Mouse (Mus musculus) forebrain, embryonic 14.5 days (tissue): ENCODE measurements around the gene Tbc1d4. TPM values are rescaled to one million over a fixed set of nuclear protein-coding genes. Genes with fewer than 3 reads are reported as not detected.

ENCODE experiments used
- ATAC-seq: fragments of 200-750 bp; cut with Nextera tagmentation; 2 replicates; pipeline ENCODE4 v1.8.0; 2017; ENCODE audit warnings: mild to moderate bottlenecking, moderate library complexity
- DNase-seq: peaks from one replicate; pipeline ENCODE4 v3.0.0-alpha.2; 2015; ENCODE audit warnings: low spot score
- H3K27ac ChIP-seq: fragments of 300-500 bp; sonication (generic); 2 replicates; pipeline ENCODE4 v1.5.1; 2014; ENCODE audit warnings: low read depth, mild to moderate bottlenecking, control low read depth, low read length, moderate library complexity
- H3K27me3 ChIP-seq: fragments of 300-500 bp; sonication (generic); replicated peaks from 2 replicates; pipeline ENCODE4 v1.6.1; 2014; ENCODE audit warnings: low read length, control low read depth, mixed read lengths; ENCODE audit not compliant: control insufficient read depth, insufficient read depth
- H3K36me3 ChIP-seq: fragments of 300-500 bp; sonication (generic); 2 replicates; pipeline ENCODE4 v1.6.1; 2014; ENCODE audit warnings: low read length, control low read depth; ENCODE audit not compliant: control insufficient read depth, insufficient read depth
- H3K4me1 ChIP-seq: fragments of 300-500 bp; sonication (generic); 2 replicates; pipeline ENCODE4 v1.6.1; 2014; ENCODE audit warnings: antibody characterized with exemption, low read length, control low read depth; ENCODE audit not compliant: control insufficient read depth, insufficient read depth
- H3K4me2 ChIP-seq: fragments of 300-500 bp; sonication (generic); 2 replicates; pipeline ENCODE4 v1.6.1; 2014; ENCODE audit warnings: mild to moderate bottlenecking, control low read depth, low read length
- H3K4me3 ChIP-seq: fragments of 300-500 bp; sonication (generic); 2 replicates; pipeline ENCODE4 v1.5.1; 2014; ENCODE audit warnings: low read depth, low read length, control low read depth
- H3K9ac ChIP-seq: fragments of 300-500 bp; sonication (generic); 2 replicates; pipeline ENCODE4 v1.6.1; 2014; ENCODE audit warnings: mild to moderate bottlenecking, low read length, control low read depth, moderate library complexity
- H3K9me3 ChIP-seq: fragments of 300-500 bp; sonication (generic); replicated peaks from 2 replicates; pipeline ENCODE4 v1.6.1; 2016; ENCODE audit warnings: low read length, control low read depth, mixed read lengths; ENCODE audit not compliant: control insufficient read depth
- WGBS: fragments of 180-500 bp; shearing (Covaris S2); extraction: QIAGEN DNeasy Blood & Tissue Kit; methylation state at CpG from one replicate; pipeline ENCODE4 v1.1.7; 2014; 5-methylcytosine and 5-hydroxymethylcytosine counted together
- polyA plus RNA-seq: library from polyadenylated mRNA; unstranded; fragments of >200 nt; fragmentation: Nextera tagmentation; extraction: Ambion mirVana; gene quantifications from 2 replicates; pipeline ENCODE4 v1.2.1, GENCODE M21; 2014

The Tbc1d4 gene
- polyA plus RNA-seq, 1 experiment from 2014 or later = 5.6 TPM

- Histone ChIP-seq H3K9ac (no peak overlapping the region), H3K4me2 (no peak overlapping the region), H3K4me1 (peaks cover 4% of the 10 kb centered on the region; the same call in 1 of the 2 replicates), H3K4me3 (no peak overlapping the region), H3K27ac (no peak overlapping the region), H3K27me3 (no peaks in the 10 kb centered on the region), H3K9me3 (no peaks in the 10 kb centered on the region), H3K36me3 (peaks cover 26% of the 10 kb centered on the region)
- DNase-seq (no peak), ATAC-seq (no peak)
- WGBS = 91% methylated on average over 6 of the region's 6 CpGs
These were observed 28.4 kb upstream of the Tbc1d4 start for GRCm38 (mm10) chr14:101637381-101637780.

DNA sequence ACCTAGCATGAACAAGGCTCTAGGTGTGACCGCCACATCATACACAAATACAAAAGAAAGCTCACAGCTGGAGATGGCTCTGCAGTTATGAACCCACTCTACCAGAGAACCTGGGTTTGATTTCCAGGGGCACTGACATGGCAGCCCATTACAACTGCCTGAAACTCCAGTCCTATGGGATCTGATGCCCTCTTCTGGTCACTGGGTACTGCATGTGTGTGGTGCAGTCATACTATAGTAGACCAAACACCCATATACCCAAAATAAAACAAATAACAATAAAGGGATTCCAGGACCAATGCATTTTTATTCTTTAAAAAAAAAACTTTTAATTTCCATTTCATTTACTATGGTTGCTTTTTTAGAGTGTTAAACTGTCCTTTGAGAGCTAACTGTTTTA lies 26.8 kb upstream of the Tbc1d4 start:
- 96% methylated on average over 1 of the region's 1 CpGs for WGBS
- Histone ChIP-seq H3K9me3 (no peaks in the 10 kb centered on the region), H3K4me1 (peaks cover 4% of the 10 kb centered on the region; the same call in 1 of the 2 replicates), H3K27ac (no peak overlapping the region), H3K9ac (no peak overlapping the region), H3K36me3 (peaks cover 28% of the 10 kb centered on the region), H3K4me2 (no peak overlapping the region), H3K4me3 (no peak overlapping the region), H3K27me3 (no peaks in the 10 kb centered on the region)
- DNase-seq (no peak), ATAC-seq (no peak)

DNA sequence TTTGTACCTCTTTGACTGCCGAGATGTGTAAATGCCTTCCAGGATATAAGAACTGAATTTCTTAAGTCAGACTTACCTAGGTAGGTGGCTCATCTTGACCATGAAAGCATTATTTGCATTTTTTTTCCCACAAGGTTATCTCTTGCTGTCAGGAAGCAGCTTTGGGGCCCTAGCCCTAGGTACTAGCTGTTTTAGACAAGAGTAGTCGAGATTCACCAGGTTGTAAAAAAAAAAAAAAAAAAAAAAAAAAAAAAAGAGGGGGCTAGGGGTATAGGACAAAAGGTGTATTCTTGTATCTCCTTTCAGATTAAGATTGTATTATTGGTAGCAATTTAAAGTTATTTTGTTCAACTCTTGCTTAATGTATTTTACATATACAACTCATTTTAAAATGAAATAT lies 21.6 kb upstream of the Tbc1d4 start:
- H3K27ac ChIP-seq = no peak overlapping the region
- H3K9me3 ChIP-seq = no peaks in the 10 kb centered on the region
- no peak overlapping the region for H3K4me3 ChIP-seq
- no peak for DNase-seq
- no peak for ATAC-seq
- H3K4me2 ChIP-seq = no peak overlapping the region
- H3K27me3 ChIP-seq = no peaks in the 10 kb centered on the region
- WGBS = 89% methylated on average over 2 of the region's 2 CpGs
- H3K4me1 ChIP-seq = no peaks in the 10 kb centered on the region
- H3K9ac ChIP-seq = no peak overlapping the region
- peaks cover 26% of the 10 kb centered on the region for H3K36me3 ChIP-seq

GRCm38 (mm10) chr14:101617680-101618079 lies 8.7 kb upstream of the Tbc1d4 start:
- Histone ChIP-seq H3K4me1 (no peaks in the 10 kb centered on the region), H3K27ac (no peak overlapping the region), H3K27me3 (no peaks in the 10 kb centered on the region), H3K4me3 (no peak overlapping the region), H3K9me3 (no peaks in the 10 kb centered on the region), H3K9ac (no peak overlapping the region), H3K36me3 (no peaks in the 10 kb centered on the region), H3K4me2 (no peak overlapping the region)
- no peak for DNase-seq
- WGBS = 91% methylated on average over 5 of the region's 5 CpGs
- ATAC-seq = no peak

- H3K27me3 ChIP-seq = no peaks in the 10 kb centered on the region
These were observed 7.2 kb upstream of the Tbc1d4 start for GRCm38 (mm10) chr14:101616178-101616577.

DNA sequence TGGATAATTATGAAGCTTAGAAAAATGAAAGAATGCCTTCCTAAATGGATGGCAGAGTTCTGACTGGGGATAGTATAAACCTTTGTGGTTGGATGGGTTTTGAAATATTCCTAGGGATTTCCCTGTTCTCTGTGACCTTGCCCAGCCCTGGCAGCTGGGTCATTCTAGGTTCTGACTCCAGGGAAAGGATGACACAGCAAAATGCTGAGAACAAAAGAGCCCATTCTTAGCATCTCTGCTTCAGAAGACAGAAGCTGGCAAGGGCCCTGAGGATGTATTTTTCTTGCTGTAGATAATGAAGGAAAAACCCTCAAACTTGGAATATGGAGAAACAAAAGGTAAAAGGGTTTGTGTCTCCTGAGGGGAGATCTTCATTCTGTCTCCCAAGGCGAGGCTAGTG lies 4.2 kb upstream of the Tbc1d4 start:
- H3K4me2 ChIP-seq = no peak overlapping the region
- WGBS = 33% methylated on average over 1 of the region's 1 CpGs

More at GRCm38 (mm10) chr14:101616178-101616577, 7.2 kb upstream of the Tbc1d4 start:
- H3K4me3 ChIP-seq = no peak overlapping the region
- DNase-seq = no peak
- WGBS = 86% methylated on average over 9 of the region's 9 CpGs
- H3K9ac ChIP-seq = no peak overlapping the region
- no peaks in the 10 kb centered on the region for H3K36me3 ChIP-seq
- ATAC-seq = no peak
- H3K4me2 ChIP-seq = no peak overlapping the region
- no peak overlapping the region for H3K27ac ChIP-seq
- H3K9me3 ChIP-seq = no peaks in the 10 kb centered on the region
- H3K4me1 ChIP-seq = no peaks in the 10 kb centered on the region

GRCm38 (mm10) chr14:101610701-101611100 lies 1.7 kb upstream of the Tbc1d4 start:
- H3K4me2 ChIP-seq = no peak overlapping the region
- H3K27ac ChIP-seq = no peak overlapping the region
- WGBS = 89% methylated on average over 10 of the region's 10 CpGs
- H3K27me3 ChIP-seq = 0 out of 2 replicates have a peak, but pooled peaks cover 9% of the 10 kb centered on the region
- no peaks in the 10 kb centered on the region for H3K36me3 ChIP-seq
- no peak overlapping the region for H3K4me3 ChIP-seq
- H3K9ac ChIP-seq = no peak overlapping the region
- H3K4me1 ChIP-seq = no peaks in the 10 kb centered on the region
- DNase-seq (no peak), ATAC-seq (no peak)
- H3K9me3 ChIP-seq = no peaks in the 10 kb centered on the region

More for the DNA sequence above, 4.2 kb upstream of the Tbc1d4 start:
- Histone ChIP-seq H3K27me3 (no peaks in the 10 kb centered on the region), H3K9me3 (no peaks in the 10 kb centered on the region), H3K4me3 (no peak overlapping the region), H3K36me3 (no peaks in the 10 kb centered on the region), H3K9ac (no peak overlapping the region), H3K4me1 (no peaks in the 10 kb centered on the region), H3K27ac (no peak overlapping the region)
- DNase-seq (no peak), ATAC-seq (no peak)

DNA sequence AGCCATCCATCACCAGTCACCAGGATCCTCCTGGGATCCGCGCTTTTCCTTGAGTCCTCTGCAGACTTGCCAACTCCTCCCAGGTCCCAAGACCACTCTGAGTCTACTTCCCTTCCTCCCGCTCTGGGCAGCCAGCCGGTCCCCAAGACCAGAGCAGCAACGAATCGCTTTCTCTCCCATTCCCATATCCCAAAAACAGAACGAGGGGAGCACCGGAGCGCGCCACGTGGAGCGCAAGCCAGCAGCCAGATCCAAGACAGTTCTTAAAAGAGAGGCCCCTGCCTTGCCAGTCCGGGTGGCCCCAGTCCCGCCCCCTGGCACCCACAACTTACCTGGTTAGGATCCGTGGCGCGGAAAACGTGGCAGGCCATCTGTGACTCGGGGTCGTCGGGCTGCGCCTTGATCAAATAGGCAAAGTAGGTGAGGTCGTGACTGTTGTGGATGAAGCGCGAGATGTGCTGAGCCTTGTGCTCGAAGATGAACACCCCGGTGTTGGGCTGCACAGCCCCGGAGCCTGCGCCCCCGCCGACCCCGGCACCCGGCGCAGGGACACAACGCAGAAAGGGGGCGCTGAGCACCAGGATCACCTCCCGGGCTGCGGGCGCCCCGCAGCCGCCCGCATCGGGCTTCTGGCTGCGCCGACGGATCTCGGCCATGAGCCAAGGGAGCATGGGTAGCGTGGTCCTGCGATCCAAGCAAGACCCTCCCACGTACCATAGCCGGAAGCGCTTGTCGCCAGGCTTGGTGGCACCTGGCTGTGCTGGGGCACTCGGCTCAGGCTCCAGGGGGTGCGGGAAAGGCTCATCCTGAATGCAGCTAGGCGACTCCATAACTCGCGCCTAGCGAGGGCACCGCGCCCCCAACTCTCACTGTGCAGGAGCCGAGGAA lies 1.1 kb downstream of the Tbc1d4 start:
- Histone ChIP-seq H3K27me3 (0 out of 2 replicates have a peak, but pooled peaks cover 9% of the 10 kb centered on the region), H3K4me3 (peak overlapping the region; percentile 79), H3K9me3 (no peaks in the 10 kb centered on the region), H3K27ac (peak overlapping the region; percentile 44; the same call in 1 of the 2 replicates), H3K9ac (peak overlapping the region; percentile 78), H3K4me2 (peak overlapping the region; percentile 96), H3K36me3 (no peaks in the 10 kb centered on the region), H3K4me1 (no peaks in the 10 kb centered on the region)
- DNase-seq (peak; percentile 52), ATAC-seq (peak; percentile 59)
- WGBS = under 1% methylated on average over 61 of the region's 62 CpGs

GRCm38 (mm10) chr14:101605843-101606242 lies 3.1 kb downstream of the Tbc1d4 start:
- H3K9me3 ChIP-seq = no peaks in the 10 kb centered on the region
- 65% methylated on average over 2 of the region's 2 CpGs for WGBS
- no peak overlapping the region for H3K4me3 ChIP-seq
- no peak for ATAC-seq
- H3K4me1 ChIP-seq = no peaks in the 10 kb centered on the region
- H3K27me3 ChIP-seq = 0 out of 2 replicates have a peak, but pooled peaks cover 9% of the 10 kb centered on the region
- DNase-seq = no peak
- H3K9ac ChIP-seq = no peak overlapping the region
- H3K4me2 ChIP-seq = no peak overlapping the region
- H3K27ac ChIP-seq = no peak overlapping the region
- no peaks in the 10 kb centered on the region for H3K36me3 ChIP-seq
